Mouse (Mus musculus) midbrain, embryonic 13.5 days (tissue): Measurements from ENCODE around the gene Ppfibp1. TPM values are rescaled to one million over a fixed set of nuclear protein-coding genes. Genes with fewer than 3 reads are reported as not detected.
A peak's percentile ranks its signal among the peaks of the same experiment; 100 is the strongest.

ENCODE experiments used
- ATAC-seq: fragments of 200-750 bp; cut with Nextera tagmentation; 2 replicates; pipeline ENCODE4 v1.8.0; 2017; ENCODE audit warnings: mild to moderate bottlenecking, moderate TSS enrichment, moderate library complexity
- H3K27ac ChIP-seq: fragments of 300-500 bp; sonication (generic); 2 replicates; pipeline ENCODE4 v1.5.1; 2015; ENCODE audit warnings: inconsistent platforms, mild to moderate bottlenecking, moderate library complexity
- H3K27me3 ChIP-seq: fragments of 300-500 bp; sonication (generic); 2 replicates; pipeline ENCODE4 v1.6.1; 2015; ENCODE audit warnings: mild to moderate bottlenecking, inconsistent platforms
- H3K36me3 ChIP-seq: fragments of 300-500 bp; sonication (generic); 2 replicates; pipeline ENCODE4 v1.6.1; 2015; ENCODE audit warnings: mild to moderate bottlenecking, inconsistent platforms
- H3K4me1 ChIP-seq: fragments of 300-500 bp; sonication (generic); replicated peaks from 2 replicates; pipeline ENCODE4 v1.6.1; 2015; ENCODE audit warnings: inconsistent platforms
- H3K4me2 ChIP-seq: fragments of 300-500 bp; sonication (generic); replicated peaks from 2 replicates; pipeline ENCODE4 v1.6.1; 2015; ENCODE audit warnings: moderate library complexity, mild to moderate bottlenecking, inconsistent platforms
- H3K4me3 ChIP-seq: fragments of 300-500 bp; sonication (generic); replicated peaks from 2 replicates; pipeline ENCODE4 v1.5.1; 2015; ENCODE audit warnings: mild to moderate bottlenecking, inconsistent platforms
- H3K9ac ChIP-seq: fragments of 300-500 bp; sonication (generic); replicated peaks from 2 replicates; pipeline ENCODE4 v1.6.1; 2015; ENCODE audit warnings: mild to moderate bottlenecking, inconsistent platforms
- H3K9me3 ChIP-seq: fragments of 300-500 bp; sonication (generic); 2 replicates; pipeline ENCODE4 v1.6.1; 2016; ENCODE audit warnings: mild to moderate bottlenecking, inconsistent platforms
- WGBS: fragments of 180-500 bp; shearing (Covaris S2); methylation state at CpG from one replicate; pipeline ENCODE4 v1.1.7; 2015; 5-methylcytosine and 5-hydroxymethylcytosine counted together
- polyA plus RNA-seq: library from polyadenylated mRNA; unstranded; fragments of >200 nt; fragmentation: Nextera tagmentation; extraction: Ambion mirVana; gene quantifications from 2 replicates; pipeline ENCODE4 v1.2.1, GENCODE M21; 2015

Ppfibp1 gene
- polyA plus RNA-seq, 1 experiment from 2014 or later: 14.2 TPM

DNA sequence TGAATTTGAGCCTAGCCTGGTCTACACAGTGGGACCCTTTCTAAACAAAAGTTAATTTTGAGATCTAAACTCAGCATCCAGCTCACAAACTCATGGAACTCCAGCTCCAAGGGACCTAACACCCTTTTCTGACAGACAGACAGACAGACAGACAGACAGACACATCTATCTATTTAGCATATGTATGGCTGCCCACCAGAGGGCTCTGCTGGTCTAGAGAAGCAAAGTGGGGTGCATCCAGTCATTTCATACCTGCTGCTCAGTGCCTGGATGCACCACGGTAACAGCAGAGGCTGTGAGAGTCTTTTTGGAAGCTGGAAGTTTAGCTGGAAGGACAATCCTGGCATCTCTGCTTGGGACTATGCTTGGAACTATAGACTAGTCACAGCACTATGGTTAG lies 125.3 kb downstream of the Ppfibp1 start:
- Histone ChIP-seq H3K36me3 (no peaks in the 10 kb centered on the region), H3K27ac (no peak overlapping the region), H3K4me3 (no peak overlapping the region), H3K9me3 (no peaks in the 10 kb centered on the region), H3K4me1 (no peaks in the 10 kb centered on the region), H3K27me3 (no peaks in the 10 kb centered on the region), H3K4me2 (no peak overlapping the region), H3K9ac (no peak overlapping the region)
- ATAC-seq: no peak
- 88% methylated on average over 1 of the region's 1 CpGs for whole genome bisulfite sequencing

DNA sequence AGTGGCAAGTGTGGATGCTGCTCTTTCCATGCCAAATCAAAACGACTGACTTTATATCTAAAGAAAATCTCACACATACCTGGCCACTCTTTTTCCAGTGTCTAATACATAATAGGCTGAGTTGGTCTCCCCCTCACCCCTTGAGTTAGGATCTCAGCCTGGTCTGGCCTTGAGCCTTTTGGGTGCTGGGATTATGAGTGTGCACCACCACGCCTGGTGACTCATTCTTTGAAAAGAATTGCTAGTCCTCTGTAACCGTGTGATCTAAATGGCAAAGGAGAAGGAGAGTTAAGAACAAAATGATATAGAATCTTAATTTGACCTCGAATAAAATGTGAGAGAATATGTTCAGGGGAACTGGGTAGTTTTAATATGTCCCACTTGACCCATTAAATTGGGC lies 129.6 kb downstream of the Ppfibp1 start:
- no peak overlapping the region for H3K9ac ChIP-seq
- no peaks in the 10 kb centered on the region for H3K27me3 ChIP-seq
- ATAC-seq: no peak
- H3K4me1 ChIP-seq: no peaks in the 10 kb centered on the region
- H3K4me3 ChIP-seq: no peak overlapping the region
- WGBS: 82% methylated on average over 4 of the region's 4 CpGs
- H3K4me2 ChIP-seq: no peak overlapping the region
- no peak overlapping the region for H3K27ac ChIP-seq
- H3K9me3 ChIP-seq: no peaks in the 10 kb centered on the region
- no peaks in the 10 kb centered on the region for H3K36me3 ChIP-seq

DNA sequence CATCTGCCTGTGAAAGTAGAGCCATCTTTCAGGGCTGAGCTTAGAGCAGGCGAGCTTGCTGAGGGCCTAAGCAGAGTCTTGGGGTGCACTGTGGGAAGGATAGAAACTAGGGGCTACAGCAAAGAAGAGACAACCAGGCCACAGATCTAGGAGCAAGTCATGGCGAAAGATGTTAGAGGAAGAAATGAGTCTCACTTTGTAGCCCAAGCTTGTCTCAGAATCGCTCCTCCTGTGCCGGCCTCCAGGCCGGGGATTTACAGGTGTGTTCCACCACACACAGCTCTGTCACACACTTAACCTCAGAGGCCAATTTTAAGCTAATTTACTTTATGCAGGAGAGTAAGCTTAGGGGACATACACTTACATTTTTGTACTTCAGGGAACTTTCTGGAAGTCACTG lies 130.1 kb downstream of the Ppfibp1 start:
- H3K4me1 ChIP-seq: no peaks in the 10 kb centered on the region
- H3K36me3 ChIP-seq: no peaks in the 10 kb centered on the region
- 93% methylated on average over 5 of the region's 5 CpGs for WGBS
- H3K9me3 ChIP-seq: no peaks in the 10 kb centered on the region
- no peak overlapping the region for H3K4me2 ChIP-seq
- ATAC-seq: no peak
- no peaks in the 10 kb centered on the region for H3K27me3 ChIP-seq
- no peak overlapping the region for H3K27ac ChIP-seq
- H3K9ac ChIP-seq: no peak overlapping the region
- H3K4me3 ChIP-seq: no peak overlapping the region

DNA sequence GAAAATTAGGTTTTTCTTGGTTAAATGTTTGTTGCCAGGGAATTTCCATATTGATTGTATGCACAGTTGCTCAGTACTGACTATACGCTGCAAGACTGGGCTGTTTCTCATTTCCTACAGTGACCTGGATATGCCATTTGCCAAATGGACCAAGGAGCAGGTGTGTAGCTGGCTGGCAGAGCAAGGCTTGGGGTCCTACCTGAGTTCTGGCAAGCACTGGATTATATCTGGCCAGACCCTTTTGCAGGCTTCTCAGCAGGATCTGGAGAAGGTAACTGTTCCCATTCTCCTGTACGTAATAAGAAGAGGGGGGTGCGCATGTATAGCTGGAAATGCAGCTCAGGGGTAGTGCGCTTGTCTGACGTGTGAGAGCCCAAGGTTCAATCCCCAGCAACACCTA lies 132.9 kb downstream of the Ppfibp1 start:
- Histone ChIP-seq H3K4me2 (no peak overlapping the region), H3K9ac (no peak overlapping the region), H3K27me3 (no peaks in the 10 kb centered on the region), H3K36me3 (no peaks in the 10 kb centered on the region), H3K4me1 (no peaks in the 10 kb centered on the region), H3K27ac (no peak overlapping the region), H3K4me3 (no peak overlapping the region), H3K9me3 (no peaks in the 10 kb centered on the region)
- ATAC-seq: no peak
- WGBS: 93% methylated on average over 5 of the region's 5 CpGs

DNA sequence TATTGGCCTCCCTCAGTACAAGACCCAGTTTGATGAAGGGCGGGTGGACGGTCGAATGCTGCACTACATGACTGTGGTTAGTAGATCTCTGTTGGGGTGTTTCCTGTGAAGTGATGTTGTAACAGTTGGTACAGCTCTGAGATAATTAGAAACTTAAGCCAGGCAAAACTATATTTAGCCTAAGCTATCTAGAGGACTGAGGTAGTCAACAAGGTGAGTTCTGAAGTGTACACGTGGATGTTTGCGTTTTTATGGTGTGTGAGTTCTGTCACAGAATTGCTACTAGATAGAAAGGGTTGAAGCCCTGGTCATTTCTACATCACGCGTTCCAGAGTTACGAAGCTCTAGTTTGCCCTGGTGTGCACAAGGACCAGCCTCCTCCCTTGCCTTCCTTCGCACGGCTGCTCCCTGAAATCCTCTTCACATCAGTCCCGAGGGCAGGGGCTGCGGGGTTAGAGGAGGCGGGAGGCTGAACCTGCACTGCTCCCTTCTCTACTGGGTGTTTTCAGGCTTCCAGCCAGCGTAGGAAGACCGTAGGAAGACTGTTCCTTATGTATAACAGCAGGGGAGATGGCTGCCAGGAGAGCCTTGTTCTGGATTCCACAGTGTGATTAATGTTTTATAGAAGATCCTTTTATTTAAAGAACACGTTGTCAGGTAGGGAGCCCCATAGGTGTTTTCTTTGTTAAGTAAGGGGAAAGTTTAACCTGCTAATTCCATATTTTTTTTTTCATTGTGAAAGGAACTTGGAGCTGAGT lies 134.3 kb downstream of the Ppfibp1 start:
- no peaks in the 10 kb centered on the region for H3K9me3 ChIP-seq
- no peak overlapping the region for H3K4me3 ChIP-seq
- H3K9ac ChIP-seq: no peak overlapping the region
- WGBS: 89% methylated on average over 16 of the region's 16 CpGs
- H3K4me2 ChIP-seq: no peak overlapping the region
- no peak for ATAC-seq
- no peaks in the 10 kb centered on the region for H3K36me3 ChIP-seq
- H3K27ac ChIP-seq: no peak overlapping the region
- no peaks in the 10 kb centered on the region for H3K4me1 ChIP-seq
- no peaks in the 10 kb centered on the region for H3K27me3 ChIP-seq

DNA sequence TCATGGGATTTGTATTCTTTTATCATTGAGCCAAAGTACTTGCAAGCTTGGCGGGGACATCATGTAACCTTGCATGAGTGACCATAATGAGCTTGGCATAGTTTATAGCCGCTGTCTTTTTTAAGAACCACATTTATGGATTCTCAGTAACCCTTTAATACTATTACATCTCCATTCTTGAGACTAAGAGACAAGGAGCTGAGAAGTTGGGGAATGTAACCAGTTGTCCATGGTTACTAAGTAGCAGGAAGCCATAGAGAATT lies 134.8 kb downstream of the Ppfibp1 start:
- H3K27ac ChIP-seq: no peak overlapping the region
- ATAC-seq: no peak
- WGBS: 90% methylated on average over 2 of the region's 2 CpGs
- H3K9ac ChIP-seq: no peak overlapping the region
- H3K4me3 ChIP-seq: no peak overlapping the region
- no peaks in the 10 kb centered on the region for H3K36me3 ChIP-seq
- no peaks in the 10 kb centered on the region for H3K27me3 ChIP-seq
- no peaks in the 10 kb centered on the region for H3K9me3 ChIP-seq
- H3K4me2 ChIP-seq: no peak overlapping the region
- no peaks in the 10 kb centered on the region for H3K4me1 ChIP-seq

DNA sequence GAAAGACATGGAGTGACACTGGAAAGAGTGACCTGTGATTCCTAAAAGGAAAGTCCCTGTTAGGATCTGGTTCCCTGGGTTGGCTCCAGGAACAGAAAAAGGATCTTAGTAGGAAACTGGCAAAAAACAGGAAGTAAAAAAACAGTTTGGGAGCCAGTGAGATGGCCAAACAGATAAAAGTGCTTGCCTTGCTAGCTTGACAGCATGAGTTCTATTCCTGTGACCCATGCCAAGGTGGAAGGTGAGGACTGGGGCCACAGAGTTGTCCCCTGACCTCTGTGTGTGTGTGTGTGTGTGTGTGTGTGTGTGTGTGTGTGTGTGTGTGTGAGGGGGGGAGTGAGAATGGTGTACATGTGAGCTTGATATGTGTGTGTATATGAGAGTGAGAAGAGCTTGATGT lies 135.3 kb downstream of the Ppfibp1 start:
- Histone ChIP-seq H3K9ac (no peak overlapping the region), H3K27ac (no peak overlapping the region), H3K27me3 (no peaks in the 10 kb centered on the region), H3K4me3 (no peak overlapping the region), H3K4me2 (no peak overlapping the region), H3K4me1 (no peaks in the 10 kb centered on the region), H3K9me3 (no peaks in the 10 kb centered on the region), H3K36me3 (no peaks in the 10 kb centered on the region)
- ATAC-seq: no peak

DNA sequence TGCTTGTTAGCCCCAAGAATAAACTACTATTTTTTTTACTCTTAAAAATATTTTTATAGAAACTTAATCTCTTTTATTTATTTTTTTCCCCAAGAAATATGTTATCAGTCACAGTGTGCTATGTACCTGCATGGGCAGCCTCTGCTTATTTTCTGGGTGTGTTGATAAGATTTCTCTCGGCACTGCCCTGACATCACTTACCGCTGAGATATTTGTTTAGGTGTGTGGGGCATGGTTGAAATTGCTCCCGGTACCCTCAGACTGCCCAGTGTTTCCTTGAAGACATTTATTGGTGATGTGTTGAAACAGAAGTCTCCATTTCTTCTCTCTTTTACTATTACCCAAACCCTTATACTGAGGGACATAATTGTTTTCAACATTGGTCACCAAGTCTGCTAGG lies 136.5 kb downstream of the Ppfibp1 start:
- WGBS: 89% methylated on average over 3 of the region's 3 CpGs
- Histone ChIP-seq H3K9me3 (no peaks in the 10 kb centered on the region), H3K4me2 (no peak overlapping the region), H3K4me1 (no peaks in the 10 kb centered on the region), H3K27me3 (no peaks in the 10 kb centered on the region), H3K36me3 (no peaks in the 10 kb centered on the region), H3K27ac (no peak overlapping the region), H3K4me3 (no peak overlapping the region), H3K9ac (no peak overlapping the region)
- no peak for ATAC-seq

DNA sequence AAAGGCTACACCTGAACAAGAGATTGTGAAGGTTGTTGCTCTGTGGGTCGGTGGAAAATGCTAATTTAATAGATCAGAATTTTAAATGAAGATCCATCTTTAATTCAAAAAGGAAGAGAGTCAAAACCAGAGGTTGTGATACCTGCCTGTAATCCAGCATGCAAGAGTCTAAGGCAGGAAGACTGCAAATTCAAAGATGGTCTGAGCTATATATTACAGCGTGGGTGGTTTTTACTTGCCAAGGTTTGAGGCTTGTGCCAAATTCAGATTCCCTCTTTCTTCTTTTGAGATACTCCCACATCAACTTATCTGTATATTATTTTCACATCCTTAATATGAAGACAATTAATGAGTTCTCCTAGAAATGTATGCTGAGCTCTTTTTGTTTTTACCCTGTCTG lies 140.1 kb downstream of the Ppfibp1 start:
- WGBS: 82% methylated on average over 2 of the region's 2 CpGs
- Histone ChIP-seq H3K9me3 (no peaks in the 10 kb centered on the region), H3K4me3 (no peak overlapping the region), H3K27ac (no peak overlapping the region), H3K4me2 (no peak overlapping the region), H3K4me1 (no peaks in the 10 kb centered on the region), H3K9ac (no peak overlapping the region), H3K36me3 (no peaks in the 10 kb centered on the region), H3K27me3 (no peaks in the 10 kb centered on the region)
- no peak for ATAC-seq

DNA sequence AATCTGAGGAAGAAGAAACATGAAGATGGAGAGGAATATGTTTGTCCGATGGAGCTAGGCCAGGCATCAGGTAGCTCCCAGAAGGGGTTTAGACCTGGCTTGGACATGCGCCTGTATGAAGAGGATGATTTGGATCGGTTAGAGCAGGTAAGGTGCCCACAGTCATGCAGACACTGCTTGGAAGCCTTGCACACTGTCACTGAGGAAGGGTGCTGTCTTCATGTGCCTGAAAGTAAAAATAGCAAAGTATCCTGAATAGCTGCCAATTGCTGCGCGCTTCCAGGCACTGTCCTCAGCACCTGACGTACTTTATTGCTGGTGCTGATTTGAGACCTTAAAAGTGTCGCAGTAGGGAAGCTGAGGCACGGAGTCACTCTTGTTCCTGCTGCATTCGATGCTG lies 141.3 kb downstream of the Ppfibp1 start:
- Histone ChIP-seq H3K9ac (no peak overlapping the region), H3K27me3 (no peaks in the 10 kb centered on the region), H3K4me3 (no peak overlapping the region), H3K4me1 (no peaks in the 10 kb centered on the region), H3K4me2 (no peak overlapping the region), H3K36me3 (no peaks in the 10 kb centered on the region), H3K27ac (no peak overlapping the region), H3K9me3 (no peaks in the 10 kb centered on the region)
- no peak for ATAC-seq
- WGBS: 95% methylated on average over 9 of the region's 9 CpGs

DNA sequence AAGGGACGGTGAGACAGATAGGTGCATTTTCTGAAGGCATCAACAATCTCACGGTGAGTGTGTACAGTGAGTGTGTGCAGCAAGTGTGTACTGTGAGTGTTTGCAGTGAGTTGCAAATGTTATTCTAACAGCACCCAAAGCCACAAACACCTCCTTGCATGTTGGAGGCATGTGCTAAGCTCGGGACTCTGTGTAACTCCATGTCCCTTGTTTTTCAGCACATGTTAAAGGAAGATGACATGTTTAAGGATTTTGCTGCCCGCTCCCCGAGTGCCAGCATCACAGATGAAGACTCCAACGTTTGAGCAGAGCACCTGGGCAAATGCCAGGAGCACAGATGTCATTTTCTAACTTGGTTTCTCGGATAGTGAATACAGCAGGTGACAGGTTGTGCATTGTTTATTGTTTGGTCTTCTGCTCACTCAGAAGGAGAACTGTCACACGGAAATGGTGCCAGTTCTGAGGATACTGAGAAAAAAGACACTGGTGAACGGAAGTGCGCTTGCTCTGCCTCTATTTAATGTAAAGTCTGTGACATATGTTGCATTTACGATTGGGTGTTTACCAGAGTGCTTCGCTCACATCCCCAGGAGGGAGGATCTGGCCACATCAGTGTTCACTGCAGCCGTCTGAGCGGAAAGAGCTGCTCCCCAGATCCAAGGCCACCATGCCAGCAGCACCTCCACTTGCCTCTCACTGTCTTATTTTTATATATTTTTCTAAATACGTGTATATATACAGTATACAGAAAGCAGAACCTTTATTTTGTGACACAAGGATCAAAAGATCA lies 142.0 kb downstream of the Ppfibp1 start:
- H3K4me2 ChIP-seq: no peak overlapping the region
- no peaks in the 10 kb centered on the region for H3K36me3 ChIP-seq
- H3K27ac ChIP-seq: no peak overlapping the region
- 91% methylated on average over 15 of the region's 15 CpGs for WGBS
- no peak overlapping the region for H3K4me3 ChIP-seq
- H3K4me1 ChIP-seq: no peaks in the 10 kb centered on the region
- ATAC-seq: no peak
- no peak overlapping the region for H3K9ac ChIP-seq
- H3K9me3 ChIP-seq: no peaks in the 10 kb centered on the region
- no peaks in the 10 kb centered on the region for H3K27me3 ChIP-seq

DNA sequence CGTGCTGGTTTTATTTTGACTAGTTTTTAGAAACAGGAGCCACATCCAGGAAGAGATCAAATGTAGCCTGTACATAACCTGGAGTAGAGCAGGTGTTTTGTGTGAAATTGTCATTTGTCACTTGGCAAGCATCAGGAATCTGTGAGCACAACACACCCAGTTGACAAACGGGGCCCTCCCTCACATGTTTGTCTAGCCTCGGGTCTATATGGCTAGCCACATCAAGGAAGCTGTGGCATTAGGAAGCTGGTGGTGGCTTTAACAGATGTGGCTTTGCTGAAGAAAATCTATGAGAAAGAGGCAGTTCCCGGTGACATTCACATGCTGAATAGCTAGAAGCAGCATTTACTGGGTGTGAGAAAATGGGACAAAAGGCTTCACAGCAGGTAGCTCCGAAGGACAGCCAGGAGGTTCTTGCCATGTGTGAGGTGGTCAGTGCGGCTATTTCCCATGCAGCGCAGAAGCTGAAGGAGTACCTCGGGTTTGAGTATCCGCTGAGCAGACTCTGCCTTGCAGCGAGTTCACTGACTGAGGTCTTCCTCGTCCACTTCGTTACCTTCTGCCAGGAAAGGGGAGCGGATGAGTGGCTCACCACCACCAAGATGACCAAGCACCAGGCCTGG lies 144.1 kb downstream of the Ppfibp1 start, which contains the start of gene Rep15:
Rep15 (plus strand) TSS at position 282 of the 623 bp plus-strand sequence.
- Histone ChIP-seq H3K4me2 (no peak within 1 kb of the TSS), H3K27me3 (no peaks in the 10 kb centered on the region), H3K4me3 (no peak within 1 kb of the TSS), H3K36me3 (no peaks in the 10 kb centered on the region), H3K4me1 (no peaks in the 10 kb centered on the region), H3K9ac (peak within 1 kb of the TSS; percentile 23; the same call in 1 of the 2 replicates), H3K27ac (no peak within 1 kb of the TSS), H3K9me3 (no peaks in the 10 kb centered on the region)
- WGBS: 41% methylated on average over 13 of the region's 13 CpGs
- no peak for ATAC-seq
